Mouse (Mus musculus) midbrain, embryonic 11.5 days (tissue): ENCODE results near the gene Tcp1. TPM values are rescaled to one million over a fixed set of nuclear protein-coding genes. Genes with fewer than 3 reads are reported as not detected.
A peak's percentile ranks its signal among the peaks of the same experiment; 100 is the strongest.
"Not testable (repeated sequence)": the region's sequence is repeated elsewhere in the genome, so short reads cannot be mapped to it uniquely, and the experiment has no call there.

Experiments used
- ATAC-seq: fragments of 200-750 bp; cut with Nextera tagmentation; 2 replicates; pipeline ENCODE4 v1.8.0; 2017; ENCODE audit warnings: moderate TSS enrichment, moderate library complexity; ENCODE audit not compliant: low FRiP score
- DNase-seq: peaks from one replicate; pipeline ENCODE4 v3.0.0; 2015; ENCODE audit warnings: low spot score; ENCODE audit errors: missing footprints
- H3K27ac ChIP-seq: fragments of 300-500 bp; sonication (generic); 2 replicates; pipeline ENCODE4 v1.5.1; 2014; ENCODE audit warnings: low read depth, low read length
- H3K27me3 ChIP-seq: fragments of 300-500 bp; sonication (generic); 2 replicates; pipeline ENCODE4 v1.6.1; 2014; ENCODE audit warnings: mild to moderate bottlenecking, low read length, moderate library complexity, mixed read lengths; ENCODE audit not compliant: control insufficient read depth, insufficient read depth
- H3K36me3 ChIP-seq: fragments of 300-500 bp; sonication (generic); 2 replicates; pipeline ENCODE4 v1.6.1; 2014; ENCODE audit warnings: mild to moderate bottlenecking, low read length, moderate library complexity, mixed read lengths; ENCODE audit not compliant: control insufficient read depth, insufficient read depth
- H3K4me1 ChIP-seq: fragments of 300-500 bp; sonication (generic); 2 replicates; pipeline ENCODE4 v1.6.1; 2014; ENCODE audit warnings: low read length; ENCODE audit not compliant: control insufficient read depth, insufficient read depth
- H3K4me2 ChIP-seq: fragments of 300-500 bp; sonication (generic); 2 replicates; pipeline ENCODE4 v1.6.1; 2014; ENCODE audit warnings: mild to moderate bottlenecking, moderate library complexity
- H3K4me3 ChIP-seq: fragments of 300-500 bp; sonication (generic); 2 replicates; pipeline ENCODE4 v1.5.1; 2014; ENCODE audit warnings: low read depth, low read length
- H3K9ac ChIP-seq: fragments of 300-500 bp; sonication (generic); 2 replicates; pipeline ENCODE4 v1.6.1; 2014; ENCODE audit warnings: low read length
- H3K9me3 ChIP-seq: fragments of 300-500 bp; sonication (generic); 2 replicates; pipeline ENCODE4 v1.6.1; 2016; ENCODE audit warnings: low read length; ENCODE audit not compliant: control insufficient read depth
- WGBS: fragments of 180-500 bp; shearing (Covaris S2); extraction: QIAGEN DNeasy Blood & Tissue Kit; methylation state at CpG from one replicate; pipeline ENCODE4 v1.1.7; 2014; 5-methylcytosine and 5-hydroxymethylcytosine counted together
- polyA plus RNA-seq: library from polyadenylated mRNA; unstranded; fragments of >200 nt; fragmentation: Nextera tagmentation; extraction: Ambion mirVana; gene quantifications from 2 replicates; pipeline ENCODE4 v1.2.1, GENCODE M21; 2014

Gene Tcp1
- polyA plus RNA-seq, 1 experiment from 2014 or later, result 542 TPM

- H3K4me3 ChIP-seq, H3K4me1 ChIP-seq, H3K9me3 ChIP-seq, H3K27me3 ChIP-seq, H3K27ac ChIP-seq, H3K9ac ChIP-seq, H3K36me3 ChIP-seq, H3K4me2 ChIP-seq, ATAC-seq, DNase-seq: not testable (repeated sequence)
- WGBS, result 92% methylated on average over 5 of the region's 5 CpGs
These were observed 16.1 kb downstream of the Tcp1 start for GRCm38 (mm10) chr17:12931576-12931975.

GRCm38 (mm10) chr17:12935719-12936118, 20.2 kb downstream of the Tcp1 start:
- no peak overlapping the region for H3K4me3 ChIP-seq
- ATAC-seq, result no peak

GRCm38 (mm10) chr17:12937412-12937970, 22.0 kb downstream of the Tcp1 start:
- Histone ChIP-seq H3K4me1 (peaks cover 4% of the 10 kb centered on the region; the same call in 1 of the 2 replicates), H3K9ac (no peak overlapping the region), H3K27ac (no peak overlapping the region), H3K27me3 (no peaks in the 10 kb centered on the region), H3K9me3 (no peaks in the 10 kb centered on the region), H3K36me3 (peaks cover 2% of the 10 kb centered on the region; the same call in 1 of the 2 replicates), H3K4me3 (no peak overlapping the region), H3K4me2 (no peak overlapping the region)
- ATAC-seq, result 0 out of 2 replicates have a peak, but pooled peaks have one; percentile 40
- peak; percentile 45 for DNase-seq
- 89% methylated on average over 2 of the region's 2 CpGs for WGBS

More at GRCm38 (mm10) chr17:12935719-12936118, 20.2 kb downstream of the Tcp1 start:
- Histone ChIP-seq H3K4me2 (no peak overlapping the region), H3K4me1 (peaks cover 4% of the 10 kb centered on the region; the same call in 1 of the 2 replicates), H3K9me3 (no peaks in the 10 kb centered on the region), H3K9ac (no peak overlapping the region), H3K36me3 (no peaks in the 10 kb centered on the region), H3K27me3 (no peaks in the 10 kb centered on the region), H3K27ac (no peak overlapping the region)
- 65% methylated on average over 4 of the region's 4 CpGs for WGBS
- DNase-seq, result no peak

GRCm38 (mm10) chr17:12938077-12938476, 22.6 kb downstream of the Tcp1 start:
- Histone ChIP-seq H3K4me2 (no peak overlapping the region), H3K27ac (no peak overlapping the region), H3K9ac (no peak overlapping the region), H3K4me1 (peaks cover 4% of the 10 kb centered on the region; the same call in 1 of the 2 replicates), H3K27me3 (no peaks in the 10 kb centered on the region), H3K36me3 (peaks cover 7% of the 10 kb centered on the region; the same call in 1 of the 2 replicates), H3K4me3 (no peak overlapping the region), H3K9me3 (no peaks in the 10 kb centered on the region)
- ATAC-seq (peak; percentile 53; the same call in 1 of the 2 replicates), DNase-seq (peak; percentile 79)
- WGBS, result 33% methylated on average over 2 of the region's 2 CpGs

GRCm38 (mm10) chr17:12939377-12940148, 24.1 kb downstream of the Tcp1 start:
- not testable (repeated sequence) for H3K9ac ChIP-seq, H3K4me1 ChIP-seq, H3K27ac ChIP-seq, H3K27me3 ChIP-seq, DNase-seq, H3K36me3 ChIP-seq, H3K9me3 ChIP-seq
- peak; percentile 47 for ATAC-seq
- peak overlapping the region; percentile 0; the same call in 1 of the 2 replicates for H3K4me3 ChIP-seq
- peak overlapping the region; percentile 25 for H3K4me2 ChIP-seq
- 41% methylated on average over 2 of the region's 12 CpGs for WGBS

- Histone ChIP-seq H3K4me2 (peak within 1 kb of the TSS; percentile 25), H3K36me3 (peaks cover 12% of the 10 kb centered on the region; the same call in 1 of the 2 replicates), H3K27me3 (no peaks in the 10 kb centered on the region), H3K9ac (peak within 1 kb of the TSS; percentile 30; the same call in 1 of the 2 replicates), H3K4me1 (peaks cover 4% of the 10 kb centered on the region; the same call in 1 of the 2 replicates), H3K4me3 (peak within 1 kb of the TSS; percentile 0; the same call in 1 of the 2 replicates), H3K9me3 (no peaks in the 10 kb centered on the region), H3K27ac (no peak within 1 kb of the TSS)
- 13% methylated on average over 27 of the region's 27 CpGs for WGBS
- DNase-seq (peak; percentile 85), ATAC-seq (peak; percentile 71)
These were observed 24.8 kb downstream of the Tcp1 start, which contains the start of gene Acat3 for GRCm38 (mm10) chr17:12940151-12940805. Gene Acat3 (minus strand): TSS chr17:12940600.

GRCm38 (mm10) chr17:12941543-12942260, 26.2 kb downstream of the Tcp1 start:
- Histone ChIP-seq H3K27me3 (no peaks in the 10 kb centered on the region), H3K9ac (no peak overlapping the region), H3K4me1 (peaks cover 4% of the 10 kb centered on the region; the same call in 1 of the 2 replicates), H3K9me3 (no peaks in the 10 kb centered on the region), H3K27ac (no peak overlapping the region), H3K4me2 (no peak overlapping the region), H3K36me3 (peaks cover 16% of the 10 kb centered on the region), H3K4me3 (no peak overlapping the region)
- 76% methylated on average over 8 of the region's 8 CpGs for WGBS
- DNase-seq, result peak; percentile 59
- ATAC-seq, result no peak

GRCm38 (mm10) chr17:12942459-12943162, 27.1 kb downstream of the Tcp1 start:
- Histone ChIP-seq H3K9ac (no peak overlapping the region), H3K27ac (no peak overlapping the region), H3K4me3 (no peak overlapping the region), H3K4me2 (no peak overlapping the region), H3K36me3 (peaks cover 16% of the 10 kb centered on the region), H3K9me3 (no peaks in the 10 kb centered on the region), H3K4me1 (peaks cover 4% of the 10 kb centered on the region; the same call in 1 of the 2 replicates), H3K27me3 (no peaks in the 10 kb centered on the region)
- 86% methylated on average over 6 of the region's 6 CpGs for WGBS
- ATAC-seq, result no peak
- DNase-seq, result peak; percentile 31
